Mouse (Mus musculus) E14TG2a.4 (cell line): Measurements from ENCODE around the gene Olfr983.

ENCODE experiments used
- CTCF ChIP-seq: conservative IDR thresholded peaks from 2 replicates; pipeline ENCODE4 v1.5.1; 2014; ENCODE audit warnings: low read length
- NANOG ChIP-seq: IDR thresholded peaks from 2 replicates; pipeline ENCODE4 v1.6.1; 2014; ENCODE audit warnings: borderline replicate concordance, low read length, mixed read lengths
- POU5F1 ChIP-seq: IDR thresholded peaks from 2 replicates; pipeline ENCODE4 v1.6.1; 2014; ENCODE audit warnings: low read length, borderline replicate concordance

GRCm38 (mm10) chr9:40136987-40137688, 43.7 kb upstream of the Olfr983 start:
- no peak for TF ChIP-seq CTCF
- TF ChIP-seq POU5F1: no peak
- TF ChIP-seq NANOG: no peak
